Mouse (Mus musculus) heart, postnatal 0 days (tissue): Measurements from ENCODE around the gene Plaur. TPM values are rescaled to one million over a fixed set of nuclear protein-coding genes. Genes with fewer than 3 reads are reported as not detected.

Experiments used
- ATAC-seq: fragments of 200-750 bp; cut with Nextera tagmentation; 2 replicates; pipeline ENCODE4 v1.8.0; 2017; ENCODE audit warnings: low read depth, moderate number of reproducible peaks, moderate library complexity; ENCODE audit not compliant: insufficient read depth
- DNase-seq: peaks from one replicate; pipeline ENCODE4 v3.0.0-alpha.2; 2016; ENCODE audit warnings: low spot score
- H3K27ac ChIP-seq: fragments of 300-500 bp; sonication (generic); 2 replicates; pipeline ENCODE4 v1.5.1; 2014; ENCODE audit warnings: low read depth, mild to moderate bottlenecking
- H3K27me3 ChIP-seq: fragments of 300-500 bp; sonication (generic); 2 replicates; pipeline ENCODE4 v1.6.1; 2014; ENCODE audit warnings: low read length, mixed read lengths; ENCODE audit not compliant: control insufficient read depth, insufficient read depth
- H3K36me3 ChIP-seq: fragments of 300-500 bp; sonication (generic); replicated peaks from 2 replicates; pipeline ENCODE4 v1.6.1; 2014; ENCODE audit warnings: low read length, mixed read lengths; ENCODE audit not compliant: control insufficient read depth, insufficient read depth
- H3K4me1 ChIP-seq: fragments of 300-500 bp; sonication (generic); 2 replicates; pipeline ENCODE4 v1.6.1; 2014; ENCODE audit warnings: antibody characterized with exemption; ENCODE audit not compliant: control insufficient read depth, insufficient read depth
- H3K4me2 ChIP-seq: fragments of 300-500 bp; sonication (generic); 2 replicates; pipeline ENCODE4 v1.6.1; 2014; ENCODE audit warnings: low read depth, mild to moderate bottlenecking, low read length, moderate library complexity
- H3K4me3 ChIP-seq: fragments of 300-500 bp; sonication (generic); 2 replicates; pipeline ENCODE4 v1.5.1; 2014; ENCODE audit warnings: low read depth, low read length
- H3K9ac ChIP-seq: fragments of 300-500 bp; sonication (generic); replicated peaks from 2 replicates; pipeline ENCODE4 v1.6.1; 2014; ENCODE audit warnings: low read depth, low read length, mixed read lengths
- H3K9me3 ChIP-seq: fragments of 300-500 bp; sonication (generic); replicated peaks from 2 replicates; pipeline ENCODE4 v1.6.1; 2016; ENCODE audit warnings: low read length; ENCODE audit not compliant: control insufficient read depth
- CTCF ChIP-seq: IDR thresholded peaks from 2 replicates; pipeline ENCODE4 v1.5.1; 2016; ENCODE audit warnings: antibody characterized with exemption, control low read depth, low read depth
- EP300 ChIP-seq: IDR thresholded peaks from 2 replicates; pipeline ENCODE4 v1.6.1; 2016; ENCODE audit warnings: antibody characterized with exemption, low read depth
- WGBS: fragments of 180-500 bp; shearing (Covaris S2); extraction: QIAGEN DNeasy Blood & Tissue Kit; methylation state at CpG from one replicate; pipeline ENCODE4 v1.1.7; 2014; 5-methylcytosine and 5-hydroxymethylcytosine counted together
- polyA plus RNA-seq: library from polyadenylated mRNA; unstranded; fragments of >200 nt; fragmentation: Nextera tagmentation; extraction: Ambion mirVana; gene quantifications from 2 replicates; pipeline ENCODE4 v1.2.1, GENCODE M21; 2015
- total RNA-seq: library from RNA; depleted of rRNA; stranded (reverse); fragments of >200 nt; gene quantifications from 2 replicates; pipeline ENCODE4 v1.2.3, GENCODE M21; 2014; ENCODE audit warnings: low replicate concordance

Gene Plaur
- total and polyA plus RNA-seq, 2 experiments from 2014 or later = 6.5 to 13.1 TPM

DNA sequence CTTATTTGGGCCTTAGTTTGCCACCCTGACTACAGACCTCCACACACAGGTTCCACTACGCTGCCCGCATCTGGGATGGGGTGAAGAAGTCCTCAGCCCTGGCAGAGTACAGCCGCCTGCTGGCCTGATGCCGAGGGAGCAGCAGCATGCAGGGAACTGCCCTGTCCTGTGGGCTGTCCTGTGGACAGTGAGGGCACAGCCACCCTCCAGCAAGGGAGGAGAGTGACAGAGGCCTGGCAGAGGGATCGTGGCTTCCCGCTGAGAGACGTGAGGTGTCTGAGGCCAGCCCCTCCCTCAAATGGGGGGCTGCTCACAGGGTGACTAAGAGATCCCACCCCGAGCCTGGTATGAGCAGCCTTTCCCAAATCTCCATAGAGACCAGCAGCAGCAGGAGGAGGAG, 40.0 kb upstream of the Plaur start:
- Histone ChIP-seq H3K9ac (no peak overlapping the region), H3K9me3 (no peaks in the 10 kb centered on the region), H3K27ac (no peak overlapping the region), H3K27me3 (no peaks in the 10 kb centered on the region), H3K36me3 (peaks cover 26% of the 10 kb centered on the region), H3K4me2 (no peak overlapping the region), H3K4me1 (peaks cover 9% of the 10 kb centered on the region), H3K4me3 (no peak overlapping the region)
- DNase-seq (no peak), ATAC-seq (no peak)
- 71% methylated on average over 8 of the region's 8 CpGs for WGBS
- no peak for TF ChIP-seq CTCF
- TF ChIP-seq EP300 = no peak

DNA sequence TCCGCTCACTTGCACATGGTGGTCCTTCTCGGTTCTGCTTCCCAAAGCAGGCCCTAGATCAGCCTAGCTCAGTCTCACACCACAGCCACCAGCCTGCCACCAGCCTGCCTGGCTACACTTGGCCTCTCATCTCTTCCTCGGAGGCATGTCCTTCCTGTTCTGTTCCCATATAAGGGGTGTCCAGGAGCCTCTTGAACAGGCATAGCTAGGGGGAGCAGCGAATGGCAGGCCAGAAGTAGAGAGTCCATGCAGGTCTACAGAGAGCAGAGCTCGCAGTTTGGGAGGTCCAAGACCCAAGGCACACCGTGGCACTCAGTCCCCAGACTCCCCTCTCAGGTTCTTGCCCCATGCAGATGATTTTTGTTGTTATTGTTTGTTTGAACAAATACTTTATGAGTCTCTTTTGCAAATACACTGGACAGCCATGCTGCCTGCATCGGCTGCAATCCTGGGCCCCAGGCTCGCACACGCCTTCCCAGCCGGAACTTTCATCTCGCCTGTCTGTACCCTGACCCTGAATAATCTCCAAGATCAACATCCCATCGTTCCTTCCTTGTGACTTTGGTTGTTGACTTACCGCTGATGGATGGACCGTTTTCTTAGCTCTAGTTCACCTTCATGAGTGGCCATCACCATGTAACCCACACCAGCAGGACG, 39.0 kb upstream of the Plaur start:
- 81% methylated on average over 15 of the region's 15 CpGs for WGBS
- TF ChIP-seq CTCF (0 out of 2 replicates have a peak, but pooled peaks have one; percentile 0), EP300 (no peak)
- H3K27me3 ChIP-seq = no peaks in the 10 kb centered on the region
- DNase-seq (no peak), ATAC-seq (no peak)
- H3K4me2 ChIP-seq = no peak overlapping the region
- no peak overlapping the region for H3K27ac ChIP-seq
- no peak overlapping the region for H3K9ac ChIP-seq
- peaks cover 9% of the 10 kb centered on the region for H3K4me1 ChIP-seq
- no peak overlapping the region for H3K4me3 ChIP-seq
- peaks cover 26% of the 10 kb centered on the region for H3K36me3 ChIP-seq
- H3K9me3 ChIP-seq = no peaks in the 10 kb centered on the region

DNA sequence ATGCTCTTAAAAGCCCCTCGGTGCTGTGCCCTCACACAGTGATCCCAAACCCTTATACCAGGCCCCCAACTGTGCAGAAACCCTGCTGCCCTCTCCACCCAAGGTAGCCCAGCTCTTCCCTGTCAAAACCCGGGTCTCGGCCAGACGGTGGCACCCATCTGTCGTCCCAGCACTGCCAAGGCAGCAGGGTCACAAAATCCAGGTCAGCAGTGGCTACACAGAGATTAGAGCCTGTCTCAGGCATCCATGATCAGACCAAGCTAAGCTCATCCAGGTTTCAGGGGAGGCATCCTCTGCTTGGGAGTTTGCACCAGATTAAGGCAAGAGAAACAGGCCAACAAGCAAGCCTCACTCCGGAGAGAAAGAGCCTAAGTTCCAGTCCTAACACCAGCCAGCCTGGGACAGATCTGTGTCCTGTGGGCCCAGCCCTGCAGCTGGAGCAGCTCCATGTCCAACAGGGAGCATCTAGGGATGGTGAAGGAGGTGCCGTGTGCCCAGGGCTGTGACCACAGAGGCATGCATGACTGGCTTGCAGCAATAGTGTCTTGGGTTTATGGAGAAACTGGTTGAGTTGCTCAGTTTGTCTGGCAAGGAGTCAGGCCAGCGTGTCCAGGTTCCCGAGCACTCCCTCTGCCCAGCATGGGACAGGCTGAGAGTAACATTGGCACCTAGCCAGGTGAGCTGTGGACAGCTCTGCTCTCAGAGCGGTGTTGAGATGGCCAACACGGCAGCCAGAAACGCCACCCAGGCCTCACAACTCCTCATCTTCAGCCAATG, 38.1 kb upstream of the Plaur start:
- no peaks in the 10 kb centered on the region for H3K27me3 ChIP-seq
- ATAC-seq = peak; percentile 63
- peak; percentile 42 for DNase-seq
- H3K4me1 ChIP-seq = peaks cover 9% of the 10 kb centered on the region
- H3K4me3 ChIP-seq = no peak overlapping the region
- H3K27ac ChIP-seq = peak overlapping the region; percentile 27; the same call in 1 of the 2 replicates
- H3K4me2 ChIP-seq = no peak overlapping the region
- WGBS = 47% methylated on average over 12 of the region's 12 CpGs
- no peaks in the 10 kb centered on the region for H3K9me3 ChIP-seq
- peaks cover 25% of the 10 kb centered on the region for H3K36me3 ChIP-seq
- no peak overlapping the region; the same call in 1 of the 2 replicates for H3K9ac ChIP-seq
- no peak for TF ChIP-seq EP300
- no peak for TF ChIP-seq CTCF

DNA sequence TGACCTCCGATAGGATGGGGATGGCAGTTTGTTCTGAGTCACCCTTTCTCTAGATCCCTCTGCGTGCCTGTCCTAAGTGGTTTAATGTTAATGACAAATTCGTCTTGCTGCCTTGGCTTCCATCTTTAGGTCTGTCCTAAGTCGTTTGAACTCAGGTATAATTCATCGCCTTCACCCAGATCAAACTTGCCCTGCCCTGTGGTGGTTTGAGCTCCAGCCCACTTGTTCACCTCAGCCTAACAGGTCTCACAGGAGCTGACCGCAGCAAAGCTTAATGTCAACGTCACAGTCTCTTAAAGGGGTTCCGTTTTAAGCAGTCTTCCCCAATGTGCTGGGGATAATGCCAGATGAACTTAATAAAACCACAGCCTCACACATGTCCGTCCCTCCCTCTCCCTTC, 36.4 kb upstream of the Plaur start:
- peaks cover 9% of the 10 kb centered on the region; the same call in 1 of the 2 replicates for H3K4me1 ChIP-seq
- H3K4me2 ChIP-seq = no peak overlapping the region
- H3K9me3 ChIP-seq = no peaks in the 10 kb centered on the region
- H3K9ac ChIP-seq = no peak overlapping the region
- 84% methylated on average over 9 of the region's 9 CpGs for WGBS
- no peak overlapping the region for H3K4me3 ChIP-seq
- no peak for DNase-seq
- no peaks in the 10 kb centered on the region for H3K27me3 ChIP-seq
- ATAC-seq = no peak
- no peak overlapping the region for H3K27ac ChIP-seq
- TF ChIP-seq EP300 (no peak), CTCF (no peak)
- H3K36me3 ChIP-seq = peaks cover 16% of the 10 kb centered on the region

DNA sequence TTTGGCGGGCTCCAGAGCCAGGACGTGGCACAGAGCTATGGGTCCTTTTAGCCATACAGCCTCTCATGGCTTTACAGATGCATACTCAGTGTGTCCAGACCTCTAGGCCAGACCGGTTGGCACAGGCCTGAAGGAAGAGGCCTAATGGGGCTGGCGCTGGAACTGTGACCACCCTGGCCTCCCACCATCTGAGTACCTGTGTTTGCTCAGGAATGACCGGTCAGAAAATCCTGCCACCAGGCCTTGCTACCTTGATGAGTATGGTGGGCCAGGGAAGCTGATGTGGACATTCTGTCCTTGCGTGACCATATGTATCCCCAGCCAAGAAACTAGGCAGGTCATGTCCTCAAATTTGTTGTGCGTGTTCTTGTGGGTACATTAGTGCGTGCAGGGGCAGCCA, 35.1 kb upstream of the Plaur start:
- DNase-seq = no peak
- 90% methylated on average over 8 of the region's 8 CpGs for WGBS

More for the DNA sequence above, 35.1 kb upstream of the Plaur start:
- no peak for ATAC-seq
- Histone ChIP-seq H3K4me2 (no peak overlapping the region), H3K4me1 (peaks cover 9% of the 10 kb centered on the region; the same call in 1 of the 2 replicates), H3K36me3 (peaks cover 9% of the 10 kb centered on the region), H3K4me3 (no peak overlapping the region), H3K9ac (no peak overlapping the region), H3K9me3 (no peaks in the 10 kb centered on the region), H3K27ac (no peak overlapping the region), H3K27me3 (peaks cover 2% of the 10 kb centered on the region; the same call in 1 of the 2 replicates)
- TF ChIP-seq CTCF (no peak), EP300 (no peak)
